Mouse (Mus musculus) cortical plate, adult 2 months (tissue): ENCODE measurements around the gene Guca2a.

Experiments used
- CTCF ChIP-seq: fragments of 200-500 bp; IDR thresholded peaks from 2 replicates; pipeline ENCODE4 v1.5.1; 2011; ENCODE audit warnings: mild to moderate bottlenecking, control low read depth, low read length; ENCODE audit not compliant: insufficient read depth; ENCODE audit errors: extremely low read depth
- POLR2A ChIP-seq: fragments of 200-500 bp; IDR thresholded peaks from 2 replicates; pipeline ENCODE4 v1.6.1; 2011; ENCODE audit warnings: mild to moderate bottlenecking, low read length, control low read depth; ENCODE audit not compliant: insufficient read depth; ENCODE audit errors: extremely low read depth

DNA sequence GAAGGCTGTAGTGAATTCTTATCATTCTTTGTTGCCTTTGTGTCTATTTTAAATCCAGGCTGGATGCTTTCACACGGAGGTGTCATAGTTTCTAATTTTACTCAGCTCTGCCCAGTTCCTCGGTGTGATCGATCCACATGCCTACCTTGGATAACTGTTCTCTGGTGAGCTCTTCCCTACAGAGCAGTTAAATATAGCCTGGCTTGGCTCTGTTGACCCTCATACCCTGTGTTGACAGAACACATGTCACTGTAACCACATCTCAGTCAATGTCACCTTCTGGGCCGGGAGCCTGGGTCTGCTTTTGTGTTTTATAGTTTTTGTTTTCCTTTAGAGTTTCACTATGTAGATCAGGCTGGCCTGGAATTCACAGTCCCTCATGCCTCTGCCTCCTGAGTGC is 24.6 kb downstream of the Guca2a start:
- TF ChIP-seq POLR2A: no peak
- no peak for TF ChIP-seq CTCF
